Mouse (Mus musculus) hindbrain, postnatal 0 days (tissue): ENCODE measurements around the gene Rnf34. TPM values are rescaled to one million over a fixed set of nuclear protein-coding genes. Genes with fewer than 3 reads are reported as not detected.

Experiments
- ATAC-seq: fragments of 200-750 bp; cut with Nextera tagmentation; 2 replicates; pipeline ENCODE4 v1.8.0; 2017; ENCODE audit warnings: mild to moderate bottlenecking, moderate TSS enrichment, moderate library complexity
- DNase-seq: peaks from one replicate; pipeline ENCODE4 v3.0.0-alpha.2; 2015; ENCODE audit warnings: low spot score
- H3K27ac ChIP-seq: fragments of 300-500 bp; sonication (generic); 2 replicates; pipeline ENCODE4 v1.5.1; 2014; ENCODE audit warnings: mild to moderate bottlenecking
- H3K27me3 ChIP-seq: fragments of 300-500 bp; sonication (generic); 2 replicates; pipeline ENCODE4 v1.6.1; 2014; ENCODE audit warnings: low read length, mixed read lengths; ENCODE audit not compliant: insufficient read depth
- H3K36me3 ChIP-seq: fragments of 300-500 bp; sonication (generic); 2 replicates; pipeline ENCODE4 v1.6.1; 2014; ENCODE audit warnings: low read length, mixed read lengths; ENCODE audit not compliant: insufficient read depth
- H3K4me1 ChIP-seq: fragments of 300-500 bp; sonication (generic); 2 replicates; pipeline ENCODE4 v1.6.1; 2014; ENCODE audit warnings: antibody characterized with exemption, low read length, mixed read lengths; ENCODE audit not compliant: insufficient read depth
- H3K4me2 ChIP-seq: fragments of 300-500 bp; sonication (generic); 2 replicates; pipeline ENCODE4 v1.6.1; 2014; ENCODE audit warnings: low read depth, mild to moderate bottlenecking, low read length, moderate library complexity, mixed read lengths
- H3K4me3 ChIP-seq: fragments of 300-500 bp; sonication (generic); 2 replicates; pipeline ENCODE4 v1.5.1; 2014; ENCODE audit warnings: low read length
- H3K9ac ChIP-seq: fragments of 300-500 bp; sonication (generic); replicated peaks from 2 replicates; pipeline ENCODE4 v1.6.1; 2014; ENCODE audit warnings: mild to moderate bottlenecking, low read length, moderate library complexity, mixed read lengths
- H3K9me3 ChIP-seq: fragments of 300-500 bp; sonication (generic); 2 replicates; pipeline ENCODE4 v1.6.1; 2016; ENCODE audit warnings: low read length, mixed read lengths
- CTCF ChIP-seq: IDR thresholded peaks from 2 replicates; pipeline ENCODE4 v1.5.1; 2016; ENCODE audit warnings: antibody characterized with exemption, control low read depth, low read depth
- WGBS: fragments of 180-500 bp; shearing (Covaris S2); extraction: QIAGEN DNeasy Blood & Tissue Kit; methylation state at CpG from one replicate; pipeline ENCODE4 v1.1.7; 2014; 5-methylcytosine and 5-hydroxymethylcytosine counted together
- polyA plus RNA-seq: library from polyadenylated mRNA; unstranded; fragments of >200 nt; fragmentation: Nextera tagmentation; extraction: Ambion mirVana; gene quantifications from 2 replicates; pipeline ENCODE4 v1.2.1, GENCODE M21; 2015
- total RNA-seq: library from RNA; depleted of rRNA; stranded (reverse); fragments of >200 nt; gene quantifications from 2 replicates; pipeline ENCODE4 v1.2.3, GENCODE M21; 2014

The Rnf34 gene
- total and polyA plus RNA-seq, 2 experiments from 2014 or later = 23.8 to 46.2 TPM

DNA sequence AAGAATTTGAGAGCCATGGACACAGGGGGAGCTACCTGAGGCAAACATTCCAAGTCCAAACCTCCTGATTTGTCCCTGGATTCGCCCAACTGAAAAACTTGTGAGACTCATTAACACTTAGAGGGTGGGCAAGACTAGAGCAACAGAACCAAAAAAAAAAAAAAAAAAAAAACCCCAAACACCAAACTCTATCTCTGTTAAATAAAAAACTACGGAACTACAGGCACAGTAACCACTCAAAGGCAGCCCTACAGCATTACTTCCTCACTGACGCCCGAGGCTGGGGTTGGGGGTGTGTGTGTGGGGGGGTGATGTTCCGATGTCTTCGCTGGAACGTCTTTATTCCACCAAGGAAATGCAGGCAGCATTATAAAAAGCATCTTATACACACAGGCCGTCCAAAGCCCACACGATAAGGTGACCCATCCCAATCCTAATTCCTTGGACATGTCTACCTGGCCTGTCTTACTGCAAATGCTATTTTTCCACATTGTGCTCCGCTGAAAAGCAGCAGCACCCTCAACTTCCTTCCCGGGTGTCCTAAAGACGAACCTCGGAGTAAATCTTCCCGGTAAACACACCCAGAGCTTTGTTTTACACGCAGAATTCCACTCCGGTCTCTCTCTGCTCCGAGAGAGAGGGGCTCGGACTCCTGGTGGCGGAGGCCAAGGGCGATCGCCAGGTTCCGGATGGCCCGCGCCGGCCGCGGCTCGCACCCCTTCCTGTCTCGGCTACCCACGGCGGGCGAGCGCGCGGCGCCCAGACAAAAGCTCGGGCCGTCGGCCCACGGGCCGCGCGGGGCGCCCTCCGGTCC lies 49.3 kb downstream of the Rnf34 start:
- no peak for TF ChIP-seq CTCF
- 2% methylated on average over 42 of the region's 45 CpGs for WGBS
- DNase-seq = peak; percentile 30
- Histone ChIP-seq H3K4me1 (peaks cover 8% of the 10 kb centered on the region; the same call in 1 of the 2 replicates), H3K4me3 (peak overlapping the region; percentile 86), H3K27me3 (no peaks in the 10 kb centered on the region), H3K27ac (peak overlapping the region; percentile 93), H3K36me3 (no peaks in the 10 kb centered on the region), H3K9me3 (no peaks in the 10 kb centered on the region), H3K4me2 (peak overlapping the region; percentile 90), H3K9ac (peak overlapping the region; percentile 84)
- no peak for ATAC-seq

DNA sequence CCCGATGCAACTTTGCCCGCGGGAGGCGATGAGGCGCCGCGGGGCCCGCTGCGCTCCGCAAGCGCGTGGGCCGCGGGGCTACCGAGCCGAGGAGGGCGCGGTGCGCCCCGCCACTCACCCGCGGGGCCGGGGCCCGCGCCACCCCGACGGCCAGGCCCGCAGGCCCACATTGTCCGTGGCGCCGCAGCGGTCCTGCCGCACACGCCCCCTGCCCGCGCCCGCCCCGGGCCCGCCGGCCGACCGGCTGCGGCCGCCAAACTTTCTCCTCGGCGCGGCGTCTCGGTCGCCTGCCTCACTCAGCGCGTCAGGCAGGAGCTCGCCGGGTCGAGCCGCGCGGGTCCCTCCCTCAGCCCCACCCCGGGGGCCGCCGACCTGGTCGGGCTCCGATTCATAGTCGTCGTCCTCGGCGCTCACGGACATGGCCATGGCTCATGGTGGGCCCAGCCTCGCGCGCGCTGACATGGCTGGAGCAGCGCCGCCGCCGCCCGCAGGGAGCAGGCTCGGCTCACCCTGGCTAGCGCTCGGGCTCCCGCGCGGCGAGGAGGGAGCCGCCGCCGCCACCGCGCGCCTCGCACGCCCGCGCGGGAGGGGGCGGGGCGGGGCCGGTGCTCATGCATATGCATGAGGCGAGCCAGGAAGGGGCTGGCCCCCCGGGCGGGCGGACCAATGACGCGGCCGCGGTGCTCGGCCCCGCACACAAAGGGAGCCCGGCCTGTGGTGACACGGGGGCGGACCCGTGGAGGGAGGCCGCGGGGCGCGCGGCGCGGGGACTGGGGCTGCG lies 50.1 kb downstream of the Rnf34 start:
- no peaks in the 10 kb centered on the region for H3K9me3 ChIP-seq
- no peak for TF ChIP-seq CTCF
- WGBS = 2% methylated on average over 90 of the region's 120 CpGs
- peaks cover 8% of the 10 kb centered on the region; the same call in 1 of the 2 replicates for H3K4me1 ChIP-seq
- peak overlapping the region; percentile 84 for H3K9ac ChIP-seq
- H3K4me3 ChIP-seq = peak overlapping the region; percentile 86
- H3K4me2 ChIP-seq = peak overlapping the region; percentile 90
- H3K36me3 ChIP-seq = no peaks in the 10 kb centered on the region
- ATAC-seq (peak; percentile 97), DNase-seq (peak; percentile 96)
- no peaks in the 10 kb centered on the region for H3K27me3 ChIP-seq
- H3K27ac ChIP-seq = peak overlapping the region; percentile 93

- no peak; the same call in 1 of the 2 replicates for TF ChIP-seq CTCF
- DNase-seq (no peak), ATAC-seq (no peak)
- Histone ChIP-seq H3K9me3 (no peaks in the 10 kb centered on the region), H3K27me3 (no peaks in the 10 kb centered on the region), H3K9ac (peak overlapping the region; percentile 84), H3K4me1 (peaks cover 8% of the 10 kb centered on the region; the same call in 1 of the 2 replicates), H3K4me3 (peak overlapping the region; percentile 86), H3K27ac (peak overlapping the region; percentile 93), H3K36me3 (no peaks in the 10 kb centered on the region), H3K4me2 (peak overlapping the region; percentile 90)
- WGBS = 2% methylated on average over 33 of the region's 33 CpGs
These were observed 50.8 kb downstream of the Rnf34 start for GRCm38 (mm10) chr5:122900558-122901171.

GRCm38 (mm10) chr5:122901179-122901578 lies 51.3 kb downstream of the Rnf34 start:
- peak overlapping the region; percentile 86 for H3K4me3 ChIP-seq
- peak overlapping the region; percentile 93; the same call in 1 of the 2 replicates for H3K27ac ChIP-seq
- peak overlapping the region; percentile 84; the same call in 1 of the 2 replicates for H3K9ac ChIP-seq
- no peak for ATAC-seq
- H3K36me3 ChIP-seq = no peaks in the 10 kb centered on the region
- no peaks in the 10 kb centered on the region for H3K9me3 ChIP-seq
- no peak for TF ChIP-seq CTCF
- peaks cover 8% of the 10 kb centered on the region; the same call in 1 of the 2 replicates for H3K4me1 ChIP-seq
- DNase-seq = no peak
- 46% methylated on average over 11 of the region's 11 CpGs for WGBS
- no peaks in the 10 kb centered on the region for H3K27me3 ChIP-seq
- peak overlapping the region; percentile 90 for H3K4me2 ChIP-seq

- no peak for TF ChIP-seq CTCF
- Histone ChIP-seq H3K27me3 (no peaks in the 10 kb centered on the region), H3K9ac (no peak overlapping the region), H3K4me3 (no peak overlapping the region), H3K36me3 (no peaks in the 10 kb centered on the region), H3K4me2 (no peak overlapping the region), H3K9me3 (no peaks in the 10 kb centered on the region), H3K27ac (peak overlapping the region; percentile 93; the same call in 1 of the 2 replicates), H3K4me1 (peaks cover 8% of the 10 kb centered on the region; the same call in 1 of the 2 replicates)
- no peak for ATAC-seq
- 59% methylated on average over 3 of the region's 3 CpGs for WGBS
- DNase-seq = no peak
These were observed 51.8 kb downstream of the Rnf34 start for GRCm38 (mm10) chr5:122901666-122902065.

- Histone ChIP-seq H3K4me2 (no peak overlapping the region), H3K27ac (no peak overlapping the region), H3K27me3 (no peaks in the 10 kb centered on the region), H3K9me3 (no peaks in the 10 kb centered on the region), H3K4me1 (peaks cover 8% of the 10 kb centered on the region; the same call in 1 of the 2 replicates), H3K36me3 (no peaks in the 10 kb centered on the region), H3K9ac (no peak overlapping the region), H3K4me3 (no peak overlapping the region)
- TF ChIP-seq CTCF = no peak
- ATAC-seq (no peak), DNase-seq (no peak)
- 80% methylated on average over 6 of the region's 6 CpGs for WGBS
These were observed 52.4 kb downstream of the Rnf34 start for GRCm38 (mm10) chr5:122902228-122902627.
